Mouse (Mus musculus) embryonic facial prominence, embryonic 13.5 days (tissue): Measurements from ENCODE around the gene Ppp2r5c. TPM values are rescaled to one million over a fixed set of nuclear protein-coding genes. Genes with fewer than 3 reads are reported as not detected.

Experiments
- ATAC-seq: fragments of 200-750 bp; cut with Nextera tagmentation; 2 replicates; pipeline ENCODE4 v1.8.0; 2017; ENCODE audit warnings: low read depth; ENCODE audit not compliant: insufficient number of reproducible peaks, insufficient read depth, low FRiP score, low TSS enrichment
- H3K27ac ChIP-seq: fragments of 300-500 bp; sonication (generic); 2 replicates; pipeline ENCODE4 v1.5.1; 2015; ENCODE audit warnings: moderate library complexity, mild to moderate bottlenecking, inconsistent platforms
- H3K27me3 ChIP-seq: fragments of 300-500 bp; sonication (generic); 2 replicates; pipeline ENCODE4 v1.6.1; 2015; ENCODE audit warnings: mild to moderate bottlenecking, inconsistent platforms
- H3K36me3 ChIP-seq: fragments of 300-500 bp; sonication (generic); 2 replicates; pipeline ENCODE4 v1.6.1; 2015; ENCODE audit warnings: mild to moderate bottlenecking, inconsistent platforms
- H3K4me1 ChIP-seq: fragments of 300-500 bp; sonication (generic); 2 replicates; pipeline ENCODE4 v1.6.1; 2015; ENCODE audit warnings: inconsistent platforms
- H3K4me2 ChIP-seq: fragments of 300-500 bp; sonication (generic); 2 replicates; pipeline ENCODE4 v1.6.1; 2015; ENCODE audit warnings: moderate library complexity, mild to moderate bottlenecking, inconsistent platforms
- H3K4me3 ChIP-seq: fragments of 300-500 bp; sonication (generic); 2 replicates; pipeline ENCODE4 v1.5.1; 2015; ENCODE audit warnings: mild to moderate bottlenecking, inconsistent platforms
- H3K9ac ChIP-seq: fragments of 300-500 bp; sonication (generic); 2 replicates; pipeline ENCODE4 v1.6.1; 2015; ENCODE audit warnings: mild to moderate bottlenecking, inconsistent platforms
- H3K9me3 ChIP-seq: fragments of 300-500 bp; sonication (generic); 2 replicates; pipeline ENCODE4 v1.6.1; 2016; ENCODE audit warnings: inconsistent platforms
- WGBS: fragments of 180-500 bp; shearing (Covaris S2); methylation state at CpG from one replicate; pipeline ENCODE4 v1.1.7; 2015; ENCODE audit warnings: mixed read lengths; 5-methylcytosine and 5-hydroxymethylcytosine counted together
- polyA plus RNA-seq: library from polyadenylated mRNA; unstranded; fragments of >200 nt; fragmentation: Nextera tagmentation; extraction: Ambion mirVana; gene quantifications from 2 replicates; pipeline ENCODE4 v1.2.1, GENCODE M21; 2015

Gene Ppp2r5c
- 151 TPM in 2 replicates for polyA plus RNA-seq

DNA sequence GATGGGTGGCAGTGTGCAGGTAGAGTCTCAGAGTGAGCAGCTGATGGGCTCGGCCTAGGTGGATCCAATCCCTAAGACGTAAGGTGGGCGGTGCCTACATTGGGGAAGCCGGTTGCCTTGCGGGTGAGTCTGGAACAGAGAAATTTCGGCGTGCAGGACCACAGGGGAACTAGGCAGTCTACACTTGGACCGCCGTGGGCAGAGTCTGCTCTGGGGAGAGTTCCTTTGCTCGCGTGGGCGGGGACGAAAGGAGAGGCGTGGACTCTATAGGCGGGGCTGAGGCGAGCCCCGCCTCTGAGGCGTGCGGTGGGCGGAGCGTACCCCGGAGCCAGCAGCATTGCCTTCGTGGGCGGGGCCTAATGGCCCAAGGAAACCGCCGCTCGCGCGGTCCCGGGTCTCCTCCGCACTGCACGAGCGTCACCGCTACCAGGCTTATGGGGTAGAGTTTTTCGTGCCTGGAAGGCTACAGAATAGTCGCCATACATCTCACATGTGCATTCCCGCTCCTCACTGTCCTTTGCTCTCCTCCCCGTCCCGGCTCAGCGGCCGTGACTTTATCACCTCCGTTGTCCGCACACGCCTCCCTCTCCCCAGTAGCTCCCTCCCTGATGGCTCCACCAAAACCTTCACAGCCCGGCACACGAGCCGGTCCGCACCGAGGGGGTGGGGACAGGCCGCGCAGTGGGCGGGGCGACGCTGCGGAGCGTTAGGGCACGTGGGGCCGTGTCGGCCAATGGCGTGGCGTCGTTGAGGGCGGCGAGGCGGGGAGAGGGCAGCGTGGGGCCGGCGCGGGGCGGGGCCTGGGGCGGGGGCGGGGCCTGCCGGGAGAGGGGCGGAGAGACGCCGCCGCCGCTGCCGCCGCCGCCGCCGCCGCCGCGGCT lies at the start of gene Ppp2r5c:
Gene Ppp2r5c, plus strand, starts transcription at position 831 of the 881 bp plus-strand sequence.
- Histone ChIP-seq H3K9me3 (no peaks in the 10 kb centered on the region), H3K27ac (peak within 1 kb of the TSS; percentile 95), H3K4me1 (peaks cover 9% of the 10 kb centered on the region), H3K36me3 (peaks cover 13% of the 10 kb centered on the region), H3K4me3 (peak within 1 kb of the TSS; percentile 86), H3K9ac (peak within 1 kb of the TSS; percentile 85), H3K27me3 (0 out of 2 replicates have a peak, but pooled peaks cover 17% of the 10 kb centered on the region), H3K4me2 (peak within 1 kb of the TSS; percentile 79)
- WGBS: under 1% methylated on average over 68 of the region's 86 CpGs
- ATAC-seq: peak; percentile 95

DNA sequence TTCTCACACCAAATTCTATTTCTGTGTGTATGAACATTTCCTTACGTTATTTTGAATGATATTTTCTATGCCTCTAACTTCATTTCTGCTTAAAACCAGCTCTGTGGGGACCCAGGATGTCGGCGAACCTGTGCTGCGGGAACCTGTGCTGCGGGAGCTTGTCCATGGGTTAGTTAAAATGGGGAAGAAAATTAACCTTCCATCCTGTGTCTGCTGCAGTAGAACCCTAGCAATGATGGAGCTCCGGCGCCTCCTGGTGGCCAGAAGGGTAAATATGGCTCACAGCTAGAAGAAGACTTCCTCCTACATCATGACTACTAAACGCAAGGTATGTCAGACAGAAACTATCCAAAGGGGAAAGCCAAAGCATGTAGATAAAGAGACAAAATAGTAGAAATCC lies 48.6 kb upstream of the Ppp2r5c start:
- H3K4me1 ChIP-seq: no peaks in the 10 kb centered on the region
- peaks cover 3% of the 10 kb centered on the region for H3K27me3 ChIP-seq
- no peak overlapping the region for H3K27ac ChIP-seq
- no peak for ATAC-seq
- no peak overlapping the region for H3K4me3 ChIP-seq
- no peaks in the 10 kb centered on the region for H3K36me3 ChIP-seq
- no peak overlapping the region for H3K9ac ChIP-seq
- H3K4me2 ChIP-seq: no peak overlapping the region
- 27% methylated on average over 8 of the region's 8 CpGs for WGBS
- H3K9me3 ChIP-seq: no peaks in the 10 kb centered on the region

DNA sequence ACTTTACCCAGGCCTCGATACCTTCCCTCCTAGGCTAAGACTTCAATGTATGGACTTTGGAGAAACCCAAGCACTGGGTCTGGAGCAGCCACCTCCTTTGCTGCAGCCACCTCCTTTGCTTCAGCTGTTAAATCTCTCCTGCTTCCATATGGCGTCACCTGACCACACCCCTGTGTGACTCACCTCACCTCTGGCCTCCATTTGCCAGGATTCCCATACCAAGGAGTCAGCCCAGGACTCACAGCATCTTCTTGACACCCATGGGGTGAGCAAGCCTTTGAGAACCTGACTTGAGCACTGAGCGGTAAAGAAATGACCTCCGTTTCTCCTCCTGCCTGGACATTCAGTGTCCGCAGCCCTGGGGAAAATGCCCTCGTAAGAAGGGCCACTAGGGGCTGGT lies 47.8 kb upstream of the Ppp2r5c start:
- WGBS: 91% methylated on average over 6 of the region's 6 CpGs
- peaks cover 3% of the 10 kb centered on the region for H3K27me3 ChIP-seq
- H3K4me1 ChIP-seq: no peaks in the 10 kb centered on the region
- H3K4me2 ChIP-seq: no peak overlapping the region
- no peaks in the 10 kb centered on the region for H3K9me3 ChIP-seq
- H3K36me3 ChIP-seq: no peaks in the 10 kb centered on the region
- no peak overlapping the region for H3K4me3 ChIP-seq
- no peak for ATAC-seq
- H3K9ac ChIP-seq: no peak overlapping the region
- H3K27ac ChIP-seq: no peak overlapping the region

DNA sequence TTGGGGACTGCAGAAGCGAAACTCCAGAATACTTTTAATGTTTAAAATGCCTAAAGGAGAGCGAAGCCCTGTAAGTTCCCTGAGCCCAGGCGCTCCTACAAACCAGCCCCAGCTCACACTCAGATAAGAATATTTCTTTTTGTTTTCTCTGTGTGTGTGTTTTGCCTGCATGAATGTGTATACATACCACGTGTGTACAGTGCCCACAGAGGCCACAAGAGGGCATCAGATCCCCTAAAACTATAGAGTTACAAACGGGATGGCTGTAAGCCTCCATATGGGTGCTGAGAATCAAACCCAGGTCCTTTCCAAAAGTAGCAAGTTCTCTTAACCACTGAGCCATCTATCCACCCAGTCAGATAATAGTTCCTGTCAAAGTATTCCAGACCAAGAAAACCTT lies 46.0 kb upstream of the Ppp2r5c start:
- H3K4me3 ChIP-seq: no peak overlapping the region
- H3K4me1 ChIP-seq: no peaks in the 10 kb centered on the region
- H3K9ac ChIP-seq: no peak overlapping the region
- no peaks in the 10 kb centered on the region for H3K36me3 ChIP-seq
- no peak for ATAC-seq
- WGBS: 86% methylated on average over 5 of the region's 5 CpGs
- H3K9me3 ChIP-seq: no peaks in the 10 kb centered on the region
- H3K4me2 ChIP-seq: no peak overlapping the region
- H3K27me3 ChIP-seq: peaks cover 3% of the 10 kb centered on the region
- no peak overlapping the region for H3K27ac ChIP-seq

DNA sequence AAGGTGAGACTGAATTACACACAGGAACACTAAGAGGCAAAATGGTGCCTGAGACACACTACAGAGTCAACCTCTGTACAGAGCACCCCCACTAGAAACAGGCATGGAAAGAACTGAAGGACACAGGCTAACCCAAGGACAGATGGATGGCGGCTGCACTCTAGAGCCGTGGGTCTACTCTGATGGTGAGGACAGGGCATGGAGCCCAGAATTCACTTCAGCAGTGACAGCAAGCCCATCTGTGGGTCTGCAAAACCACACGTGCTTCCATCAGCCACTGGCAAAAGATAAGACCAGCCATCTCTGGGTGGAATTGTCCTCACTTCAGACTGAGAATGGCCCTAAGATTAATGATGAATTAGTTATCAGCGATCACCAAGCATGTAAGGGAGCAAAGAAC lies 45.0 kb upstream of the Ppp2r5c start:
- Histone ChIP-seq H3K9me3 (no peaks in the 10 kb centered on the region), H3K36me3 (no peaks in the 10 kb centered on the region), H3K27me3 (peaks cover 3% of the 10 kb centered on the region), H3K4me1 (no peaks in the 10 kb centered on the region), H3K4me3 (no peak overlapping the region), H3K9ac (no peak overlapping the region), H3K4me2 (no peak overlapping the region), H3K27ac (no peak overlapping the region)
- WGBS: 92% methylated on average over 4 of the region's 4 CpGs
- ATAC-seq: no peak

DNA sequence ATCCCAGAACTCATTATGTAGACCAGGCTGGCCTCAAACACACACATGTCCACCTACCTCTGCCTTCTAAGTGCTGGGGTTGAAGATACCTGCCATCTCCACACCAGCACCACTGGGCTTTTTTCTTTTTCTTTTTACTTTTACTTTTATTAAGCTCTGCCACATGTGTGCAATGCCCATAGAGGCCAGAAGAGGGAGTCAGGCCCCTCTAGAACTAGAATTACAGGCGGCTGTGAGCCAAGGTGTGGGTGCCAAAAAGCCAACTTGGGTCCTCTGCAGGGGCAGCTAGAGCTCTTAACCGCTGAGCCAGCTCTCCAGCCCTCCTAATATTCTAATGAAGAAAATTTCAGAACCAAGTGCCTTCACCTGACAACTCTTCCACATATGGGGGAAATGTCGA lies 30.7 kb upstream of the Ppp2r5c start:
- peaks cover 6% of the 10 kb centered on the region; the same call in 1 of the 2 replicates for H3K27me3 ChIP-seq
- no peak for ATAC-seq
- no peak overlapping the region for H3K9ac ChIP-seq
- no peaks in the 10 kb centered on the region for H3K4me1 ChIP-seq
- no peak overlapping the region for H3K4me3 ChIP-seq
- no peaks in the 10 kb centered on the region for H3K9me3 ChIP-seq
- no peak overlapping the region for H3K27ac ChIP-seq
- 47% methylated on average over 3 of the region's 3 CpGs for WGBS
- no peaks in the 10 kb centered on the region for H3K36me3 ChIP-seq
- H3K4me2 ChIP-seq: no peak overlapping the region

DNA sequence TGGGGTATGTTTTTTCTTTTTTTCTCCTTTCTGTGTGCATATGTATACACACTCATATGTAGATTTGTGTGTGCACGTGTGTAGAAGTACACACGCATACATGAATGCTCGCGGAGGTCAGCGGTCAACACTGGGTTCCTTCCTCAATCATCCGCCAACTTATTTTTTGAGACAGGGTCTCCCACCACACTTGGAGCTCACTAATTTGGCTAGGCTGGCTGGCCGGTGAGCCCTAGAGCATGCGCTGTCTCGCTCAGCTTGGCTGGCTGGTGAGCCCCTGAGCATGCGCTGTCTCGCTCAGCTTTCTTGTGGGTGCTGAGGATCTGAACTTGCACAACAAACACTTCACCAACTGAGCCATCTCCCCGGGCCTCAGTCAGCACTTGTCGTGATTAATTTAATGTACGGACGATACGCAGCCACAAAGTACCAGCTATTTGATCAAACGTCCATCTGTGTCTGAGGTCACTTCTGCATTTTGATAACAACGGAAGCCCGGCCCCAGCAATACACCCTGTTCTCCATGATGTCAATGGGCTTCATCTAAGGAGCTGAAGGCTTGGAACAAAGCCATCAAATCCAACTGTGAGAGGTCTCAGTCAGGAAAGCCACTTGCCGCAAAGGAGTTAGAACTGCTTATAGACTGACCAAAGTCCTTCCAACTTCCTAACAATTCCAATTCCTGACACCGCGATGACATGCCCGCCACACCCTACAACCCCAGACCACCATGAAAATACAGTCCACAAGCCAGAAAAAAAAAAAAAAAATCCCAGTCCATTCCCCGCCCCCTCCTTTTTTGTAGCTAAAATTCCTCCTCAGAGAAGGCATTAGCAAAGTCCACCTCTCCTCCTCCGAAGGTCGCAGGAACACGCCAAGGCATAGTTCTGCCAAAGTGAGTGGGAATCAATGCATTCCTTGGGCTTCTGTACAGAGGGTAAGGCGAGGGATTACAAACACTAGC lies 29.6 kb upstream of the Ppp2r5c start:
- peak overlapping the region; percentile 37 for H3K4me2 ChIP-seq
- H3K27ac ChIP-seq: no peak overlapping the region
- H3K4me1 ChIP-seq: no peaks in the 10 kb centered on the region
- H3K27me3 ChIP-seq: peaks cover 6% of the 10 kb centered on the region; the same call in 1 of the 2 replicates
- H3K36me3 ChIP-seq: no peaks in the 10 kb centered on the region
- H3K9ac ChIP-seq: no peak overlapping the region; the same call in 1 of the 2 replicates
- WGBS: 50% methylated on average over 28 of the region's 28 CpGs
- ATAC-seq: 0 out of 2 replicates have a peak, but pooled peaks have one; percentile 3
- no peak overlapping the region; the same call in 1 of the 2 replicates for H3K4me3 ChIP-seq
- no peaks in the 10 kb centered on the region for H3K9me3 ChIP-seq

DNA sequence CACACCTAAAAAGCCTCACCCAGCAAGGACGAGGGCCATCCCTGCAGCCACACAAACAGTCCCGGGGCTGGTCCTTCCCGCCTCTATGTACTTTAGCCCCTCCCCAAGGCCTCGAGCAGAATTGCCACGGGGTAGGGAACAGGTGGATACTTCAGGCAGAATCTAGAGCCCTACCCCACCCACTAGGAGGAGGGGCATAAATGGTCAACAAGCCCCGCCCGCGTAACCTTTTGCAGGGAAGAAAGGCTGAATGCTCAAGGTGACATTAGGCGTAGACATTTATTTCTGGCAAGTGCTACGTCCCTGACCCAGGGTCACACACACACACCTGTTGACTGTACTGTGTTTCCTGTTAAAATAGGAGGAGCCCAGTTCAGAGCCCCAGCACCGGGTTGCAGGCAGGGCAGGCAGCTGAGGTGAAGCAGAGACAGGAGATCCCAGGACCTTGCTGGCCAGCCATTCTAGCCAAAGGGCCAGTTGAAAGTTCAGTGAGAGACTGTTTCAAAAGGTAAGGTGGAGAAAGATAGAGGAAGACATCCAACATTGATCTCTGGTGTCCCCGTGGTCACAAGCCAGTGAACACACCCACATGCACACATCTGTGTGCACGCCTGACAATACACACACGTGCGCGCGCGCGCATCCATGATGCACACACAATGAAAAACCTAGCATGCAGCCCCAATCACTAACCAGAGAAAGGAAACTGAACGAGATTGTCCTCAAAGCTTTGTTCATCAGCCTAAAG lies 28.8 kb upstream of the Ppp2r5c start:
- 49% methylated on average over 20 of the region's 20 CpGs for WGBS
- H3K4me1 ChIP-seq: no peaks in the 10 kb centered on the region
- H3K9me3 ChIP-seq: no peaks in the 10 kb centered on the region
- no peaks in the 10 kb centered on the region for H3K36me3 ChIP-seq
- no peak overlapping the region for H3K27ac ChIP-seq
- ATAC-seq: no peak
- no peak overlapping the region for H3K9ac ChIP-seq
- H3K27me3 ChIP-seq: peaks cover 6% of the 10 kb centered on the region; the same call in 1 of the 2 replicates
- H3K4me3 ChIP-seq: no peak overlapping the region
- H3K4me2 ChIP-seq: no peak overlapping the region

DNA sequence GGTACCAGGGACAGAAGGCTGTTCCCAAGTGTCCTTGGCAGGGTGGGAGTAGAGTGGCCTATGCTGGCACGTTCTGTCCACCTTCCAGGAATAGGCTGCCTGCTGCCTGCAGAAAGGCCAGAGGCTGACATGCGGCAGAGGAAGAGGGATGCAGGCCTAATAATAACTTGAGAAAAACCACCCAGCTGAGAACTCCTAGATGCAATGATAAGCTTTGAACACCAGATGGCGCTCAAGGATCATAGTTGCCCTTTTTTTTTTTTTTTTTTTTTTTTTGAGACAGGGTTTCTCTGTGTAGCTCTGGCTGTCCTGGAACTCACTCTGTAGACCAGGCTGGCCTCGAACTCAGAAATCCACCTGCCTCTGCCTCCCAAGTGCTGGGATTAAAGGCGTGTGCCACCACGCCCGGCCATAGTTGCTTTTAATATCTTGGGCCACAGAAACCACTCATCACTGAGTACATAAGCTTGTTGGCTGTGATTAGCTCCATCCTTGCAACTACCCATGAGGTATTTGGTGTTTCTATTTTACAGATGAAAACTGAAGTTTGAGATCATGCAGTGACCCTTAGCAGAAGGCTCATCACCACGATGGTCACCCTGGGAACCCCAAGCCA lies 28.1 kb upstream of the Ppp2r5c start:
- H3K27me3 ChIP-seq: peaks cover 6% of the 10 kb centered on the region; the same call in 1 of the 2 replicates
- H3K9ac ChIP-seq: no peak overlapping the region
- H3K4me2 ChIP-seq: no peak overlapping the region
- H3K27ac ChIP-seq: no peak overlapping the region
- H3K36me3 ChIP-seq: no peaks in the 10 kb centered on the region
- H3K4me3 ChIP-seq: no peak overlapping the region
- 32% methylated on average over 8 of the region's 8 CpGs for WGBS
- no peak for ATAC-seq
- no peaks in the 10 kb centered on the region for H3K4me1 ChIP-seq
- no peaks in the 10 kb centered on the region for H3K9me3 ChIP-seq

DNA sequence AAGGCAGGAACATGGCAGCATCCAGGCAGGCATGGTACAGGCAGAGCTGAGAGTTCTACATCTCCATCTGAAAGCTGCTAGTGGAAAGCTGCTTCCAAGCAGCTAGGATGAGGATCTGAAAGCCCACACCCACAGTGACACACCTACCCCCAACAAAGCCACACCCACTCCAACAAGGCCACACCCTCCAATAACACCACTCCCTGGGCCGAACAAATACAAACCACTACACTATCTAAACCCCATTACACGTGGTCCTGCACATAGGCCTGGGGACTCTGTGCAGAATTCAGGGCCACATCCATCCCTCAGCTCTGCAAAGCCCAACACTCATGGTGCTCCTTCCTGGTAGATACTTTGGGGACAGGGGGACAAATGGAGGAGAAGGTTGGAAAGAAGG lies 27.0 kb upstream of the Ppp2r5c start:
- ATAC-seq: no peak
- H3K27ac ChIP-seq: no peak overlapping the region
- no peaks in the 10 kb centered on the region for H3K36me3 ChIP-seq
- 55% methylated on average over 2 of the region's 2 CpGs for WGBS
- no peaks in the 10 kb centered on the region for H3K9me3 ChIP-seq
- no peak overlapping the region for H3K4me2 ChIP-seq
- peaks cover 6% of the 10 kb centered on the region; the same call in 1 of the 2 replicates for H3K27me3 ChIP-seq
- H3K4me3 ChIP-seq: no peak overlapping the region
- H3K4me1 ChIP-seq: no peaks in the 10 kb centered on the region
- H3K9ac ChIP-seq: no peak overlapping the region
